Mouse (Mus musculus) olfactory bulb, adult 2 months (tissue): ENCODE results near the gene Mttp. TPM values are rescaled to one million over a fixed set of nuclear protein-coding genes. Genes with fewer than 3 reads are reported as not detected.

Source experiments
- H3K27ac ChIP-seq: fragments of 200-500 bp; 2 replicates; pipeline ENCODE4 v1.5.1; 2012; ENCODE audit warnings: low read depth, low read length; ENCODE audit not compliant: insufficient read depth
- H3K4me1 ChIP-seq: fragments of 200-500 bp; 2 replicates; pipeline ENCODE4 v1.6.1; 2012; ENCODE audit warnings: low read length; ENCODE audit not compliant: control insufficient read depth, insufficient read depth
- H3K4me3 ChIP-seq: fragments of 200-500 bp; 2 replicates; pipeline ENCODE4 v1.5.1; 2012; ENCODE audit warnings: mild to moderate bottlenecking, low read depth, low read length, moderate library complexity; ENCODE audit not compliant: insufficient read depth
- CTCF ChIP-seq: fragments of 200-500 bp; IDR thresholded peaks from 2 replicates; pipeline ENCODE4 v1.5.1; 2012; ENCODE audit warnings: low read depth, mild to moderate bottlenecking, low read length, moderate library complexity; ENCODE audit not compliant: insufficient read depth
- POLR2A ChIP-seq: fragments of 200-500 bp; IDR thresholded peaks from 2 replicates; pipeline ENCODE4 v1.6.1; 2012; ENCODE audit warnings: mild to moderate bottlenecking, low read depth, low read length, moderate library complexity; ENCODE audit not compliant: insufficient read depth
- WGBS: fragments of 180-500 bp; shearing (Covaris S2); methylation state at CpG from one replicate; pipeline ENCODE4 v1.1.7; 2018; 5-methylcytosine and 5-hydroxymethylcytosine counted together
- polyA plus RNA-seq: library from polyadenylated mRNA; stranded (reverse); fragments of >200 nt; gene quantifications from 2 replicates; pipeline ENCODE4 v1.2.4, GENCODE M21; 2012; ENCODE audit warnings: low replicate concordance; ENCODE audit not compliant: missing spikeins, insufficient read depth, insufficient read length

Mttp gene
- polyA plus RNA-seq, 1 experiment, result not detected

- Histone ChIP-seq H3K4me1 (peaks cover 63% of the 10 kb centered on the region), H3K4me3 (peak overlapping the region; percentile 20), H3K27ac (peak overlapping the region; percentile 87)
- TF ChIP-seq CTCF (no peak), POLR2A (no peak)
- WGBS, result 31% methylated on average over 20 of the region's 20 CpGs
These were observed 78.4 kb downstream of the Mttp start for GRCm38 (mm10) chr3:138066348-138066856.

GRCm38 (mm10) chr3:138065930-138066329 is 78.8 kb downstream of the Mttp start:
- TF ChIP-seq POLR2A, result no peak
- peak overlapping the region; percentile 87 for H3K27ac ChIP-seq
- H3K4me1 ChIP-seq, result peaks cover 63% of the 10 kb centered on the region
- no peak overlapping the region for H3K4me3 ChIP-seq
- WGBS, result 66% methylated on average over 16 of the region's 16 CpGs

DNA sequence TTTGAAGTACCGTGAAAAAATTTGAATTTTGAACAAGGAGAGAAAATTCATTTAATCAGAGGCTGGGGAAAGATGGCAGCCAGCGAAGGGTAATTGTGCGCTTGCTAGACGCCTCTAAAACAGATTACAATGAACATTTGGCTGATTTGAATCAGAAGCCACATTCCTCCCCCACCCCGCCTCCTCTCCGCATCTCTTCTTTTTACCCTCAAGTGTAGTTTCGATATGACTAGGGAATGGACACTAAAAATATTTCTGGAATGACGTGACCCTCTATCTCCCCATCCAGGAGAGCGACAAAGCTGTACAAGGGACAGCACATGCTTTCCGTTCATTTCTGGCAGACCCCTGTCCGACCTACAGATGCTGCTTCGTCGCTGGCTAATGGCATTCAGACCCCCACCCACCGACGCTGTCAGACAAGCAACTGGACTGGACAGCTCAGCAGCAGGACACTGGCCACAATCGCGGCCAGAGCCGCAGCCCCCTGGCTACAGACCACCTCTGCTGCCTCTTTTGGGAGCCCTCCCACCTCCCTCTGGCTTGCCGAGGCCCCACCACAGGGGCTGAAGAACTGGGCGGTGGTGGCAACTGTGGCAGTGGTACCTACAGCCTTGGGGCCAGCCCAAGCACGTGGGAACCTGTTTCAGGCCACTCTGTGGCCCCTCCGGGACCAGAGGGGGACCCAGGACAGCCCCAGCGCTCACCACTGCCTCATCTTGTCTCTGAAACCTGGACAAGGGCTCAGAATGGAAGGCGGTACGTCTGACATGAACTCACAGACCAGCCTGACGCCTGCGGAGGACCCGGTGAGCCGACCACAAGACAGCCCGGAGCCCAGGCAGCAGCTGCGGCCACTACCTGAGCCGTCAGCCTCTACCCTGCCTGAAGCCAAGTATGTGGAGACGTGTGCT is 79.8 kb downstream of the Mttp start, which contains the start of gene 1110002E22Rik:
Gene 1110002E22Rik (plus strand): TSS at position 321 of the 914 bp plus-strand sequence.
- TF ChIP-seq CTCF (no peak), POLR2A (no peak)
- peak within 1 kb of the TSS; percentile 91 for H3K27ac ChIP-seq
- H3K4me1 ChIP-seq, result peaks cover 58% of the 10 kb centered on the region
- WGBS, result 74% methylated on average over 33 of the region's 33 CpGs
- no peak within 1 kb of the TSS for H3K4me3 ChIP-seq

DNA sequence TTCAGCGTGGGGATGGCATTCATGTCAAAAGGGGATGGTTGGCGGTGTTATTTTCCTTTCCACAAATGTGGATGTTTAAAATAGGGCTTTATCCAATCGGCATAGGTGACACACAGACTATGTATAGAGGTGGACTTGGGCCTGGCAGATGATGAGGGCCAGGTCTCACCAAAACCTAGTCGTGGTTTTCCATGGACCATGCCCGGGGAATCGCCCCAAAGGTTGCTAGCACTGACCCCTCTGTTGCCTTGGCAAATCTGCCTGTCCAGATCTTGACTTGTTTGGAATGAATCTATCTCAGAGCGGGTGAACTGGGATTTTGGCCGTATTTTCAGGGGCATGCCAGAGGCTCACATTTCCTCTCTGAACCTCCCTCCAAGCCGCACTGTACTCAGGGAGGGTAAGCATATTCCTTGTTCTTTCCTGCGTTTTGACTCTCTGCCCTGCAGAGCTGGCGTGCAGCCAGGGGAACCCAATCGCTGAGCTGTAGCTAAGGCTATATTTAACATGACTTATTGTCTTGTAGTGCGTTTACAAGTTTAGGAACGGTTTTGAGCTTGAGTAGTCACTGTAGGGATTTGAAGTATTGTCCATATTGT is 80.9 kb downstream of the Mttp start:
- Histone ChIP-seq H3K27ac (peak overlapping the region; percentile 91), H3K4me1 (peaks cover 47% of the 10 kb centered on the region), H3K4me3 (no peak overlapping the region)
- 26% methylated on average over 14 of the region's 14 CpGs for WGBS
- TF ChIP-seq POLR2A (no peak), CTCF (no peak)

GRCm38 (mm10) chr3:138062673-138063072 is 82.1 kb downstream of the Mttp start:
- no peak overlapping the region for H3K4me3 ChIP-seq
- TF ChIP-seq POLR2A (no peak), CTCF (no peak)
- 94% methylated on average over 4 of the region's 4 CpGs for WGBS
- peaks cover 38% of the 10 kb centered on the region for H3K4me1 ChIP-seq
- H3K27ac ChIP-seq, result no peak overlapping the region

DNA sequence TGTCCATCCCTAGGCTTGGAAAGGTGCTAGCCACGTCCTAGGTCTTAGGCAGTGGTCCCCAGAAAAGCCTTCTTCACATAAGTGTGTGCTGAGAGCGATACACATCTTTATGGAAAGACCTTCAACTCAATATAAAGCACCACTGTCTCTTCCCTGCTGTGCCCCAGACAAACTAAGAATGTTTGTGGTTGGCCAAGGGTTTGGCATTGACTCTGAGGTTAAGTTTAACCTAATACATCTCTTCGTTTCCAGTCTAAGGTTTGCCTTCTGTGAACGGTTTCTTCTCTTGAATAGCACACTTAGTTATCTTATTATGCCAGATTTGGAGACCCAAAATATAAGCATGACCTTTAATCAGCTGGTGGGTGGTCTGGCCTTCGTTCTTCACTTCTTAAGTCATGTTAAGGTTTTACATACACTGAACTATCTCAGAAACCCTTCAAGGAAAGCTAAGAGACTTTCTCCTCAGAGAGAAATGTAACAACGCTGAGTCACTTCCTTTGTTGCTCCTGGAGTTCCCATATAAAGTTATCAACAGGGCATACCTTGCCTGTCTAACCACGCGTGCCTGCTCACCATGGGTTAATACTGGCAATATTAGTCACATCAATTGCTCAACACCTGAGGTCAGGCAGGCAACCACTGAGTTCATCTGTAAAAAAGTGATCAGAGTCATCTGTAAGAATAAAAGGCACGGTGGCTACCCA is 83.4 kb downstream of the Mttp start:
- Histone ChIP-seq H3K4me3 (no peak overlapping the region), H3K4me1 (peaks cover 25% of the 10 kb centered on the region), H3K27ac (no peak overlapping the region)
- no peak for TF ChIP-seq CTCF
- WGBS, result 87% methylated on average over 9 of the region's 9 CpGs

- no peak overlapping the region for H3K4me3 ChIP-seq
- 94% methylated on average over 7 of the region's 7 CpGs for WGBS
- no peak overlapping the region for H3K27ac ChIP-seq
- TF ChIP-seq CTCF, result no peak
- no peak for TF ChIP-seq POLR2A
- peaks cover 16% of the 10 kb centered on the region for H3K4me1 ChIP-seq
These were observed 84.3 kb downstream of the Mttp start for GRCm38 (mm10) chr3:138060429-138060828.

DNA sequence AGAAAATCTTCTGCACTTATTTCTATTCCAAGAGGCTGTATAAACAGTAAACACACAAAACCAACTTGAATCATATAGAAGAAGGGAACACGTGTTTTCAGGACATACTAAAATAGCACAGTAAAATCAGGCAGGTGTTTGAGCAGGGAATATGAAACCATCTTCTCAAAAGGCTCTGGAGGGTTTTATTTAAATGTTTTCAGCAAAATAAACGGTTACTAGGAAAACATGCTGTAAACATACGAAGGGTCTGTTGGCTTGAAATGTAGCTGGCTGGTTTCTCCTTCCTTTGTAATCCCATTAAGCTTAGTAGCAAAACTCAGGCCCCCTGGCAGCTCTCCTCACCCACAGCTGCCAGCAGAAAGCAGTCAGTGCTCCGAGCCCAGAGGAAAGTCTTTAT is 86.5 kb downstream of the Mttp start:
- no peak for TF ChIP-seq POLR2A
- no peak for TF ChIP-seq CTCF
- 31% methylated on average over 4 of the region's 4 CpGs for WGBS
- Histone ChIP-seq H3K4me1 (peaks cover 7% of the 10 kb centered on the region), H3K27ac (peak overlapping the region; percentile 28; the same call in 1 of the 2 replicates), H3K4me3 (no peak overlapping the region)

DNA sequence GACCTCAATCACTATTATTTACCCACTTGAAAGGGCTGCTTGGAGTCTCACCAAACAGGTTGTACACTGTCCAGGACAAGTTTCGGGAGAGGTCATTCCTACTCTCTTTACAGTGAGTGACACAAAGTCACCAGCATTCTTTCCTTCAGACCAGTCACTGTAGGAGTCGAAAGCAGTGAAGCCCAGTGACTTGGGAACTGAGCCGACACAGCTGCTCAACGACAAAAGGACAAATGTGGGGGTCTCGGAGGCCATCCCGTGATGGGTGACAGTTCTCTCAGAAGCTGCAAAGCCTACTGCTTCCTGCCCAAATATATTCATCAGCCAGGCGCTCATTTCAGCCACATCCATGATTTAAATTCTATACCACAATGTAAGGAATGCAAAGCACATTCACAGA is 87.8 kb downstream of the Mttp start:
- WGBS, result 75% methylated on average over 7 of the region's 7 CpGs

More for the DNA sequence above, 87.8 kb downstream of the Mttp start:
- no peak overlapping the region for H3K27ac ChIP-seq
- H3K4me1 ChIP-seq, result peaks cover 9% of the 10 kb centered on the region
- TF ChIP-seq POLR2A, result no peak
- TF ChIP-seq CTCF, result no peak
- H3K4me3 ChIP-seq, result no peak overlapping the region
